Mouse (Mus musculus) kidney, postnatal 0 days (tissue): ENCODE data around the gene Mbnl2. TPM values are rescaled to one million over a fixed set of nuclear protein-coding genes. Genes with fewer than 3 reads are reported as not detected.

Source experiments
- ATAC-seq: fragments of 200-750 bp; cut with Nextera tagmentation; replicated peaks from 2 replicates; pipeline ENCODE4 v1.8.0; 2017; ENCODE audit warnings: low read depth, moderate number of reproducible peaks, moderate TSS enrichment, moderate library complexity; ENCODE audit not compliant: low FRiP score
- DNase-seq: peaks from one replicate; pipeline ENCODE4 v3.0.0-alpha.2; 2016; ENCODE audit warnings: low spot score
- H3K27ac ChIP-seq: fragments of 300-500 bp; sonication (generic); 2 replicates; pipeline ENCODE4 v1.5.1; 2014; ENCODE audit warnings: mild to moderate bottlenecking
- H3K27me3 ChIP-seq: fragments of 300-500 bp; sonication (generic); 2 replicates; pipeline ENCODE4 v1.6.1; 2014; ENCODE audit warnings: low read length, mixed read lengths; ENCODE audit not compliant: insufficient read depth
- H3K36me3 ChIP-seq: fragments of 300-500 bp; sonication (generic); 2 replicates; pipeline ENCODE4 v1.6.1; 2014; ENCODE audit warnings: low read length, mixed read lengths; ENCODE audit not compliant: insufficient read depth
- H3K4me1 ChIP-seq: fragments of 300-500 bp; sonication (generic); replicated peaks from 2 replicates; pipeline ENCODE4 v1.6.1; 2014; ENCODE audit warnings: antibody characterized with exemption, low read length, mixed read lengths; ENCODE audit not compliant: insufficient read depth
- H3K4me2 ChIP-seq: fragments of 300-500 bp; sonication (generic); 2 replicates; pipeline ENCODE4 v1.6.1; 2014; ENCODE audit warnings: mild to moderate bottlenecking, low read length, moderate library complexity, mixed read lengths
- H3K4me3 ChIP-seq: fragments of 300-500 bp; sonication (generic); replicated peaks from 2 replicates; pipeline ENCODE4 v1.5.1; 2014; ENCODE audit warnings: low read depth, low read length
- H3K9ac ChIP-seq: fragments of 300-500 bp; sonication (generic); 2 replicates; pipeline ENCODE4 v1.6.1; 2014; ENCODE audit warnings: low read depth, low read length
- H3K9me3 ChIP-seq: fragments of 300-500 bp; sonication (generic); replicated peaks from 2 replicates; pipeline ENCODE4 v1.6.1; 2016; ENCODE audit warnings: low read length, inconsistent platforms, mixed read lengths
- CTCF ChIP-seq: IDR thresholded peaks from 2 replicates; pipeline ENCODE4 v1.5.1; 2016; ENCODE audit warnings: antibody characterized with exemption, low read depth, mild to moderate bottlenecking, moderate library complexity
- WGBS: fragments of 180-500 bp; shearing (Covaris S2); extraction: QIAGEN DNeasy Blood & Tissue Kit; methylation state at CpG from one replicate; pipeline ENCODE4 v1.1.7; 2014; 5-methylcytosine and 5-hydroxymethylcytosine counted together
- polyA plus RNA-seq: library from polyadenylated mRNA; unstranded; fragments of >200 nt; fragmentation: Nextera tagmentation; extraction: Ambion mirVana; gene quantifications from 2 replicates; pipeline ENCODE4 v1.2.1, GENCODE M21; 2015

Mbnl2 gene
- polyA plus RNA-seq, 1 experiment from 2014 or later: 119 TPM

- H3K36me3 ChIP-seq: peaks cover 4% of the 10 kb centered on the region; the same call in 1 of the 2 replicates
- no peaks in the 10 kb centered on the region for H3K27me3 ChIP-seq
- WGBS: 48% methylated on average over 8 of the region's 8 CpGs
- no peak overlapping the region for H3K4me3 ChIP-seq
- no peaks in the 10 kb centered on the region for H3K9me3 ChIP-seq
- no peak for DNase-seq
- H3K4me2 ChIP-seq: no peak overlapping the region
- TF ChIP-seq CTCF: no peak
- no peak overlapping the region for H3K9ac ChIP-seq
- no peak for ATAC-seq
- 0 out of 2 replicates have a peak overlapping the region, but pooled peaks have one; percentile 3 for H3K27ac ChIP-seq
- H3K4me1 ChIP-seq: peaks cover 10% of the 10 kb centered on the region
These were observed 102.5 kb downstream of the Mbnl2 start for GRCm38 (mm10) chr14:120378002-120378401.

GRCm38 (mm10) chr14:120379716-120380115 is 104.2 kb downstream of the Mbnl2 start:
- no peak for TF ChIP-seq CTCF
- H3K9ac ChIP-seq: no peak overlapping the region
- no peak overlapping the region for H3K4me2 ChIP-seq
- 0 out of 2 replicates have a peak overlapping the region, but pooled peaks have one; percentile 26 for H3K27ac ChIP-seq
- H3K27me3 ChIP-seq: no peaks in the 10 kb centered on the region
- DNase-seq (peak; percentile 54), ATAC-seq (no peak)
- peaks cover 4% of the 10 kb centered on the region; the same call in 1 of the 2 replicates for H3K36me3 ChIP-seq
- H3K4me1 ChIP-seq: no peaks in the 10 kb centered on the region
- H3K4me3 ChIP-seq: no peak overlapping the region
- 43% methylated on average over 4 of the region's 4 CpGs for WGBS
- H3K9me3 ChIP-seq: no peaks in the 10 kb centered on the region

- WGBS: 71% methylated on average over 26 of the region's 26 CpGs
- Histone ChIP-seq H3K4me1 (no peaks in the 10 kb centered on the region), H3K27ac (no peak overlapping the region), H3K9me3 (no peaks in the 10 kb centered on the region), H3K36me3 (peaks cover 4% of the 10 kb centered on the region; the same call in 1 of the 2 replicates), H3K9ac (no peak overlapping the region), H3K4me3 (no peak overlapping the region), H3K4me2 (no peak overlapping the region), H3K27me3 (no peaks in the 10 kb centered on the region)
- DNase-seq (peak; percentile 47), ATAC-seq (peak; percentile 21; the same call in 1 of the 2 replicates)
- no peak for TF ChIP-seq CTCF
These were observed 106.1 kb downstream of the Mbnl2 start for GRCm38 (mm10) chr14:120381378-120382134.

GRCm38 (mm10) chr14:120382179-120382578 is 106.7 kb downstream of the Mbnl2 start:
- 82% methylated on average over 5 of the region's 5 CpGs for WGBS
- DNase-seq (no peak), ATAC-seq (no peak)
- Histone ChIP-seq H3K4me1 (no peaks in the 10 kb centered on the region), H3K27ac (no peak overlapping the region), H3K36me3 (peaks cover 4% of the 10 kb centered on the region; the same call in 1 of the 2 replicates), H3K4me3 (no peak overlapping the region), H3K27me3 (no peaks in the 10 kb centered on the region), H3K9ac (no peak overlapping the region), H3K9me3 (no peaks in the 10 kb centered on the region), H3K4me2 (no peak overlapping the region)
- no peak for TF ChIP-seq CTCF

- WGBS: 63% methylated on average over 11 of the region's 11 CpGs
- H3K27me3 ChIP-seq: no peaks in the 10 kb centered on the region
- H3K4me2 ChIP-seq: no peak overlapping the region
- no peak for TF ChIP-seq CTCF
- no peaks in the 10 kb centered on the region for H3K9me3 ChIP-seq
- peaks cover 4% of the 10 kb centered on the region; the same call in 1 of the 2 replicates for H3K36me3 ChIP-seq
- no peak overlapping the region for H3K4me3 ChIP-seq
- no peak overlapping the region for H3K9ac ChIP-seq
- H3K4me1 ChIP-seq: no peaks in the 10 kb centered on the region
- DNase-seq (no peak), ATAC-seq (no peak)
- H3K27ac ChIP-seq: 0 out of 2 replicates have a peak overlapping the region, but pooled peaks have one; percentile 32
These were observed 107.8 kb downstream of the Mbnl2 start for GRCm38 (mm10) chr14:120383186-120383851.

- no peak overlapping the region for H3K4me2 ChIP-seq
- H3K27ac ChIP-seq: no peak overlapping the region
- TF ChIP-seq CTCF: no peak
- peaks cover 4% of the 10 kb centered on the region; the same call in 1 of the 2 replicates for H3K36me3 ChIP-seq
- H3K9me3 ChIP-seq: no peaks in the 10 kb centered on the region
- no peak overlapping the region for H3K4me3 ChIP-seq
- no peak for ATAC-seq
- peaks cover 6% of the 10 kb centered on the region; the same call in 1 of the 2 replicates for H3K4me1 ChIP-seq
- no peak overlapping the region for H3K9ac ChIP-seq
- DNase-seq: no peak
- 95% methylated on average over 5 of the region's 5 CpGs for WGBS
- no peaks in the 10 kb centered on the region for H3K27me3 ChIP-seq
These were observed 109.1 kb downstream of the Mbnl2 start for GRCm38 (mm10) chr14:120384615-120385014.
